Mouse (Mus musculus): ENCODE measurements around the gene Vmn1r199. TPM values are rescaled to one million over a fixed set of nuclear protein-coding genes. Genes with fewer than 3 reads are reported as not detected.

Vmn1r199 gene
- polyA plus RNA-seq, 1 experiment from 2014 or later: not detected

- H3K4me3 ChIP-seq (ENCODE audit: low read depth, low read length): no peak overlapping the region
- no peaks in the 10 kb centered on the region for H3K9me3 ChIP-seq (ENCODE audit: low read length)
- TF ChIP-seq CTCF (IDR thresholded peaks at IDR 0.05) (no peak), EP300 (IDR thresholded peaks at IDR 0.05) (no peak)
- no peak overlapping the region for H3K4me2 ChIP-seq (replicated peaks; ENCODE audit: low read depth, low read length)
- H3K4me1 ChIP-seq (ENCODE audit: insufficient read depth, low read depth, low read length): no peaks in the 10 kb centered on the region
- H3K27ac ChIP-seq (ENCODE audit: low read length): no peak overlapping the region
- H3K36me3 ChIP-seq (ENCODE audit: insufficient read depth, low read length): no peaks in the 10 kb centered on the region
- DNase-seq (ENCODE audit: low spot score) (no peak), ATAC-seq (no peak)
- WGBS: 67% methylated on average over 1 of the region's 1 CpGs
- H3K27me3 ChIP-seq (replicated peaks; ENCODE audit: insufficient read depth, low read length): no peaks in the 10 kb centered on the region
- H3K9ac ChIP-seq (replicated peaks; ENCODE audit: low read depth): no peak overlapping the region
Measured at GRCm38 (mm10) chr13:22387050-22387449, 7.4 kb downstream of the Vmn1r199 start.

- Histone ChIP-seq H3K9ac (replicated peaks; ENCODE audit: low read depth) (no peak within 1 kb of the TSS), H3K27me3 (replicated peaks; ENCODE audit: insufficient read depth, low read length) (no peaks in the 10 kb centered on the region), H3K4me1 (ENCODE audit: insufficient read depth, low read depth, low read length) (no peaks in the 10 kb centered on the region), H3K27ac (ENCODE audit: low read length) (no peak within 1 kb of the TSS), H3K36me3 (ENCODE audit: insufficient read depth, low read length) (no peaks in the 10 kb centered on the region), H3K9me3 (ENCODE audit: low read length) (no peaks in the 10 kb centered on the region), H3K4me3 (ENCODE audit: low read depth, low read length) (no peak within 1 kb of the TSS), H3K4me2 (replicated peaks; ENCODE audit: low read depth, low read length) (no peak within 1 kb of the TSS)
- TF ChIP-seq EP300 (IDR thresholded peaks at IDR 0.05) (no peak), CTCF (IDR thresholded peaks at IDR 0.05) (no peak)
- WGBS: 72% methylated on average over 3 of the region's 3 CpGs
- ATAC-seq (no peak), DNase-seq (ENCODE audit: low spot score) (no peak)
Measured at GRCm38 (mm10) chr13:22390073-22390472, 10.5 kb downstream of the Vmn1r199 start, which contains the start of gene Vmn1r200. Gene Vmn1r200, plus strand, starts transcription at chr13:22390373.

GRCm38 (mm10) chr13:22402978-22403377 is 23.4 kb downstream of the Vmn1r199 start:
- ATAC-seq: no peak
- Histone ChIP-seq H3K4me3 (ENCODE audit: low read depth, low read length) (no peak overlapping the region), H3K36me3 (ENCODE audit: insufficient read depth, low read length) (no peaks in the 10 kb centered on the region), H3K27ac (ENCODE audit: low read length) (no peak overlapping the region), H3K9me3 (ENCODE audit: low read length) (0 out of 2 replicates have a peak, but pooled peaks cover 3% of the 10 kb centered on the region), H3K9ac (replicated peaks; ENCODE audit: low read depth) (no peak overlapping the region), H3K27me3 (replicated peaks; ENCODE audit: insufficient read depth, low read length) (no peaks in the 10 kb centered on the region), H3K4me2 (replicated peaks; ENCODE audit: low read depth, low read length) (no peak overlapping the region), H3K4me1 (ENCODE audit: insufficient read depth, low read depth, low read length) (no peaks in the 10 kb centered on the region)
- TF ChIP-seq EP300 (IDR thresholded peaks at IDR 0.05) (no peak), CTCF (IDR thresholded peaks at IDR 0.05) (no peak)
- WGBS: 57% methylated on average over 1 of the region's 1 CpGs
- DNase-seq (ENCODE audit: low spot score): no peak

Other genes with a start within 250 kb of the Vmn1r199 start
- not detected in 2 replicates for gene Vmn1r191, start 195.8 kb upstream of the Vmn1r199 start, polyA plus RNA-seq (2015; fragmentation: Nextera tagmentation; extraction: Ambion mirVana)
- not detected in 2 replicates for gene Vmn1r192, start 188.7 kb upstream of the Vmn1r199 start, polyA plus RNA-seq (2015; fragmentation: Nextera tagmentation; extraction: Ambion mirVana)
- gene Vmn1r193, start 156.7 kb upstream of the Vmn1r199 start, polyA plus RNA-seq (2015; fragmentation: Nextera tagmentation; extraction: Ambion mirVana): not detected in 2 replicates
- gene Vmn1r194, start 135.6 kb upstream of the Vmn1r199 start, polyA plus RNA-seq (2015; fragmentation: Nextera tagmentation; extraction: Ambion mirVana): not detected in 2 replicates
- gene Vmn1r195, start 109.3 kb upstream of the Vmn1r199 start, polyA plus RNA-seq (2015; fragmentation: Nextera tagmentation; extraction: Ambion mirVana): not detected in 2 replicates
- gene Vmn1r196, start 89.9 kb upstream of the Vmn1r199 start, polyA plus RNA-seq (2015; fragmentation: Nextera tagmentation; extraction: Ambion mirVana): not detected in 2 replicates
- not detected in 2 replicates for gene Vmn1r197, start 55.2 kb upstream of the Vmn1r199 start, polyA plus RNA-seq (2015; fragmentation: Nextera tagmentation; extraction: Ambion mirVana)
- gene Vmn1r198, start 29.5 kb upstream of the Vmn1r199 start, polyA plus RNA-seq (2015; fragmentation: Nextera tagmentation; extraction: Ambion mirVana): not detected in 2 replicates
- not detected in 2 replicates for gene Vmn1r200, start 10.6 kb downstream of the Vmn1r199 start, polyA plus RNA-seq (2015; fragmentation: Nextera tagmentation; extraction: Ambion mirVana)
- not detected in 2 replicates for gene Vmn1r201, start 92.1 kb downstream of the Vmn1r199 start, polyA plus RNA-seq (2015; fragmentation: Nextera tagmentation; extraction: Ambion mirVana)
- gene Vmn1r202, start 125.6 kb downstream of the Vmn1r199 start, polyA plus RNA-seq (2015; fragmentation: Nextera tagmentation; extraction: Ambion mirVana): not detected in 2 replicates
- gene Vmn1r203, start 138.3 kb downstream of the Vmn1r199 start, polyA plus RNA-seq (2015; fragmentation: Nextera tagmentation; extraction: Ambion mirVana): not detected in 2 replicates
- not detected in 2 replicates for gene Vmn1r204, start 173.4 kb downstream of the Vmn1r199 start, polyA plus RNA-seq (2015; fragmentation: Nextera tagmentation; extraction: Ambion mirVana)
- gene Vmn1r205, start 213.2 kb downstream of the Vmn1r199 start, polyA plus RNA-seq (2015; fragmentation: Nextera tagmentation; extraction: Ambion mirVana): not detected in 2 replicates
- not detected in 2 replicates for gene Vmn1r206, start 244.4 kb downstream of the Vmn1r199 start, polyA plus RNA-seq (2015; fragmentation: Nextera tagmentation; extraction: Ambion mirVana)